Mouse (Mus musculus) liver, embryonic 14.5 days (tissue): ENCODE measurements around the gene Prkaca.

Experiments used
- CTCF ChIP-seq: IDR thresholded peaks from 2 replicates; pipeline ENCODE4 v1.5.1; 2016; ENCODE audit warnings: antibody characterized with exemption, low read depth, control low read depth
- EP300 ChIP-seq: IDR thresholded peaks from 2 replicates; pipeline ENCODE4 v1.6.1; 2016; ENCODE audit warnings: antibody characterized with exemption, low read depth

GRCm38 (mm10) chr8:84009876-84010275, 37.1 kb downstream of the Prkaca start:
- TF ChIP-seq CTCF (peak; percentile 97), EP300 (no peak)
